Mouse (Mus musculus) spleen, adult 12 weeks (tissue): Measurements from ENCODE around the gene Ercc6.

Source experiments
- DNase-seq: peaks from one replicate; pipeline ENCODE4 v3.0.0; 2022; ENCODE audit warnings: low spot score

The Ercc6 gene

GRCm38 (mm10) chr14:32578420-32578819 lies 65.1 kb downstream of the Ercc6 start:
- no peak for DNase-seq

- DNase-seq, result no peak
Observed at GRCm38 (mm10) chr14:32583696-32584095, 70.4 kb downstream of the Ercc6 start.

GRCm38 (mm10) chr14:32587013-32587784 lies 73.9 kb downstream of the Ercc6 start:
- peak; percentile 36 for DNase-seq

GRCm38 (mm10) chr14:32590377-32590776 lies 77.1 kb downstream of the Ercc6 start:
- DNase-seq, result no peak

- DNase-seq, result peak; percentile 8
Observed at GRCm38 (mm10) chr14:32597232-32598231, 84.2 kb downstream of the Ercc6 start.

GRCm38 (mm10) chr14:32598437-32599219 lies 85.3 kb downstream of the Ercc6 start:
- DNase-seq, result no peak

GRCm38 (mm10) chr14:32599290-32600041 lies 86.1 kb downstream of the Ercc6 start, which contains the start of gene Prrxl1:
Gene Prrxl1 (plus strand): TSS chr14:32599407.
- DNase-seq, result no peak

GRCm38 (mm10) chr14:32600110-32600509 lies 86.8 kb downstream of the Ercc6 start:
- DNase-seq, result no peak

GRCm38 (mm10) chr14:32605508-32605907 lies 92.2 kb downstream of the Ercc6 start:
- DNase-seq, result no peak

- no peak for DNase-seq
Observed at GRCm38 (mm10) chr14:32606316-32606715, 93.0 kb downstream of the Ercc6 start.

- no peak for DNase-seq
Observed at GRCm38 (mm10) chr14:32609392-32609791, 96.1 kb downstream of the Ercc6 start.

- no peak for DNase-seq
Observed at GRCm38 (mm10) chr14:32617253-32617652, 103.9 kb downstream of the Ercc6 start.

- DNase-seq, result no peak
Observed at GRCm38 (mm10) chr14:32624245-32624644, 110.9 kb downstream of the Ercc6 start.

- no peak for DNase-seq
Observed at GRCm38 (mm10) chr14:32624811-32625210, 111.5 kb downstream of the Ercc6 start.

- DNase-seq, result no peak
Observed at GRCm38 (mm10) chr14:32627271-32627670, 114.0 kb downstream of the Ercc6 start.

GRCm38 (mm10) chr14:32628584-32628983 lies 115.3 kb downstream of the Ercc6 start:
- no peak for DNase-seq
